Mouse (Mus musculus) myocyte (in vitro differentiated cells): ENCODE data around the gene Olfr93.

ENCODE experiments used
- CEBPB ChIP-seq: IDR thresholded peaks from 2 replicates; pipeline ENCODE4 v1.6.1; 2011; ENCODE audit warnings: mild to moderate bottlenecking, moderate library complexity; ENCODE audit not compliant: poor library complexity, insufficient read depth, severe bottlenecking
- E2F4 ChIP-seq: IDR thresholded peaks from one replicate; pipeline ENCODE4 v1.6.1; 2011; ENCODE audit warnings: mild to moderate bottlenecking, control low read depth, moderate library complexity; ENCODE audit not compliant: insufficient read depth
- MAX ChIP-seq: IDR thresholded peaks from one replicate; pipeline ENCODE4 v1.6.1; 2011; ENCODE audit warnings: low read depth, mild to moderate bottlenecking, control low read depth
- MYOD1 ChIP-seq, 3 experiments: IDR thresholded peaks; one replicate each; pipeline ENCODE4 v1.6.1; 2011; ENCODE audit warnings: control low read depth in 2 of 3, low read depth in 2 of 3, mild to moderate bottlenecking in 2 of 3, moderate library complexity in 1 of 3; ENCODE audit not compliant: insufficient read length in 2 of 3, control insufficient read depth in 1 of 3
- POLR2A ChIP-seq: IDR thresholded peaks from one replicate; pipeline ENCODE4 v1.6.1; 2011; ENCODE audit warnings: low read depth, mild to moderate bottlenecking, control low read depth, moderate library complexity; ENCODE audit not compliant: insufficient read length
- POLR2AphosphoS2 ChIP-seq: IDR thresholded peaks from one replicate; pipeline ENCODE4 v1.6.1; 2011; ENCODE audit warnings: low read depth, control low read depth; ENCODE audit not compliant: insufficient read length
- TCF12 ChIP-seq: IDR thresholded peaks from one replicate; pipeline ENCODE4 v1.6.1; 2011; ENCODE audit warnings: mild to moderate bottlenecking, control low read depth; ENCODE audit not compliant: poor library complexity, insufficient read depth, severe bottlenecking
- TCF3 ChIP-seq: IDR thresholded peaks from one replicate; pipeline ENCODE4 v1.6.1; 2011; ENCODE audit warnings: low read depth, control low read depth; ENCODE audit not compliant: insufficient read length
- USF1 ChIP-seq: IDR thresholded peaks from one replicate; pipeline ENCODE4 v1.6.1; 2011; ENCODE audit warnings: low read depth, mild to moderate bottlenecking, control low read depth, moderate library complexity

GRCm38 (mm10) chr17:37203917-37204236, 42.6 kb upstream of the Olfr93 start:
- TF ChIP-seq MAX (no peak), MYOD1 (IDR thresholded peaks at IDR 0.05; ENCODE audit: control insufficient read depth in 1 of 3, insufficient read length in 2 of 3, low read depth in 2 of 3) (no peak), TCF3 (no peak), POLR2A (no peak), USF1 (no peak), TCF12 (no peak), POLR2AphosphoS2 (no peak), CEBPB (no peak), E2F4 (no peak)
